Mouse (Mus musculus): ENCODE data around the gene Kif9.

- TF ChIP-seq POLR2AphosphoS5 (IDR thresholded peaks at IDR 0.05; ENCODE audit: borderline replicate concordance, low read depth, low read length) (no peak), CHD1 (IDR thresholded peaks at IDR 0.05; ENCODE audit: low read depth, low read length) (no peak), POLR2A (IDR thresholded peaks at IDR 0.05; ENCODE audit: control insufficient read depth in 1 of 2, insufficient read depth in 1 of 2, low read depth in 1 of 2, low read length in 2 of 2, poor library complexity in 1 of 2) (no peak), NRF1 (IDR thresholded peaks at IDR 0.05; ENCODE audit: insufficient read depth, low read depth, low read length, poor library complexity, severe bottlenecking) (no peak), ETS1 (IDR thresholded peaks at IDR 0.05; ENCODE audit: low read depth, low read length) (no peak), MAX (IDR thresholded peaks at IDR 0.05; ENCODE audit: low read length) (no peak), EP300 (IDR thresholded peaks at IDR 0.05; ENCODE audit: low read depth in 1 of 2, low read length in 2 of 2) (no peak), HCFC1 (IDR thresholded peaks at IDR 0.05; ENCODE audit: low read depth, low read length) (no peak), USF1 (IDR thresholded peaks at IDR 0.05; ENCODE audit: low read depth, low read length) (no peak)
Observed at GRCm38 (mm10) chr9:110548261-110548660, 71.5 kb downstream of the Kif9 start.
